Mouse (Mus musculus): ENCODE measurements around the gene Ptprt. TPM values are rescaled to one million over a fixed set of nuclear protein-coding genes. Genes with fewer than 3 reads are reported as not detected.

Ptprt gene
- polyA plus RNA-seq, 1 experiment: 35.6 TPM

DNA sequence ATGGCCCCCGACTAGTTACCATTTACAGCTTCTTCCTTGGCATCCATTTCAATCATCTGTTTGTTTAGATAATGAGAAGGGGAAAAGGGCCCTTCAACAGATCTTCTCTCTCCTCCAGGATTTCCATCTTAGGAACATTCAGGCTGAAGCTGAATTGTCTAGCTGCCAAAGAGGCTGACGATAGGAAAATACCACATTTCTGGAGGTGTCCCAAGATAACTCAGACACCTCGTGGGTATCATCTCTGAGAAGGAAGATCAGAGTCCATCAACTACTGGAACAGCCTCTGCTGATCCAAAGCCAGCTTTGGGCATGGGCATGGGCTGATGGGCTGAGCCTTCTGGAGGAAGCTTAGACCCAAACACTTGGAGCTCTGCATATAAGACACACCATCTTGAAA is 242.8 kb downstream of the Ptprt start:
- peak in 1 of 2 experiments; percentile 54 for DNase-seq (ENCODE audit: extremely low spot score in 1 of 2, low spot score in 1 of 2)

DNA sequence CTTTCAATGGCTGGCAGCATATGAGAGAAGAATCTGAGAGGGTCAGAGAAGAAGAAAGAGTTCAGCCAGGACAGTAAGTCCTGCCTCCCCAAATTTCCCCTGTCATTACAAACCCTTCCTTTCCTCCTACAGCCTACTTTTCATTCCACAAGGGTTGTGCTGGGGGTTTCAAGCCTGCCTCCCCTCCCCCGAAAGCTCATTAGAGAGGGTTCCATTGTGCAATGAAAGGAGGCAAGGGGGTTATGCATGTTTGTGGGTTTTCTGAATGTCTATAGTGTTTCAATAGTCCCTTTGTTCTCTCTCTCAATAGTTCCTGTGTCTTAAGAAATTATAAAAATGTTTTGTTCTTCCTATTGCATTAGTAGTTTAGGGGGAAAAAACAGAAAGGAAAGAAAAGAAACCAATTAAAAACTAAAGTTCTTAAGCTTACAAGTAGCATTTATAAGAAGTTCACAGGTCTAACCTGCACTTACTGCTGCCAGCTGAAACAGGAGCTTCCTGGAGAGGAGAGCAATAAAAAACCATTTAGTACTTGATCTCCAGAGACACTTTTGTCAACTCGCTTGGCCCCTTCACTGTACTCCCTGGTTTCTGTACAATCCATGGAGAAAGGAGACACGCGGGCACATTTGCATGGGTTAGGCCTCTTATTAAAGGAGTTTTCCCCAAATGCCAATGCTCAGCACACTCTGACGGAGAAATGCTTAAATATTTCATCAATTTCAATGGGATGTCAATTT is 247.7 kb downstream of the Ptprt start:
- DNase-seq (ENCODE audit: extremely low spot score in 1 of 2, low spot score in 1 of 2): peak in 1 of 2 experiments; percentile 31

DNA sequence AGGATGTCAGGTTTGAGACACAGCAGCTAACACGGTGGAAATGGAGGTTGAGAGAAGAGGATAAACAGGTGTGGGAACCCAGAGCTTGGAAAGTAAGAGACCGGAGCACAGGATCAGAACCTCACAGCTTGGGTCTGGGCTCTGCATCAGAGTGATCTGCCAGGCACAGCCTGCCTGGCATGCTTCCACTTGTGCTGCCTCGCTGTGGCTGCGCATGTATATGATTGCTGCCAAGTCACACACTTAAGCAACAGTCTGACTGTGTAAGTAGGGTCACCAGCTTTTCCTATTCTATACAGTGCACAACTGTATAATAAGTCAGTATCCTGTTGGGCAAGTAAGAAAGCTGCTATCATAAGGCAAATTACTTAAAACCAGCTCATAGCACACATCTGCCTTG is 249.9 kb downstream of the Ptprt start:
- peak in 1 of 2 experiments; percentile 58 for DNase-seq (ENCODE audit: extremely low spot score in 1 of 2, low spot score in 1 of 2)

DNA sequence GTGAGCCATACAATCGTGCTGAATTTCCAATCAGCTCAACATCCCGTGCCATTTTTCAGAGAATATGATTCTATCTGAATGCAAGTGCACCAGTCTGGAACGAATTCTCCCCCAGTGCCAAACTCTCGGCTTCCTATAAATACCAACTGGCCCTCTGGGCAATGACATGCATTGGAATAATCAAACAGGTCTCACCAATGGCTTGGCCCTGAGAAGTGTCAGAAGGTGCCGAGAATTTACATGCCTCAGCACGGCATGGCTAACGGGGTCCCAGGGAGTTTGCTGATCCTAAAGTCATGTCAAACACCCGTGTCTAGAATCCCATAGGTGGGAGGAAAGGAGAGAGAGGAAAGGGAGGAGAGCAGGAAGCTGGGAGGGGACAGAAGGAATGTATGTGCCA is 251.7 kb downstream of the Ptprt start:
- DNase-seq (ENCODE audit: extremely low spot score in 1 of 2, low spot score in 1 of 2): no peak

DNA sequence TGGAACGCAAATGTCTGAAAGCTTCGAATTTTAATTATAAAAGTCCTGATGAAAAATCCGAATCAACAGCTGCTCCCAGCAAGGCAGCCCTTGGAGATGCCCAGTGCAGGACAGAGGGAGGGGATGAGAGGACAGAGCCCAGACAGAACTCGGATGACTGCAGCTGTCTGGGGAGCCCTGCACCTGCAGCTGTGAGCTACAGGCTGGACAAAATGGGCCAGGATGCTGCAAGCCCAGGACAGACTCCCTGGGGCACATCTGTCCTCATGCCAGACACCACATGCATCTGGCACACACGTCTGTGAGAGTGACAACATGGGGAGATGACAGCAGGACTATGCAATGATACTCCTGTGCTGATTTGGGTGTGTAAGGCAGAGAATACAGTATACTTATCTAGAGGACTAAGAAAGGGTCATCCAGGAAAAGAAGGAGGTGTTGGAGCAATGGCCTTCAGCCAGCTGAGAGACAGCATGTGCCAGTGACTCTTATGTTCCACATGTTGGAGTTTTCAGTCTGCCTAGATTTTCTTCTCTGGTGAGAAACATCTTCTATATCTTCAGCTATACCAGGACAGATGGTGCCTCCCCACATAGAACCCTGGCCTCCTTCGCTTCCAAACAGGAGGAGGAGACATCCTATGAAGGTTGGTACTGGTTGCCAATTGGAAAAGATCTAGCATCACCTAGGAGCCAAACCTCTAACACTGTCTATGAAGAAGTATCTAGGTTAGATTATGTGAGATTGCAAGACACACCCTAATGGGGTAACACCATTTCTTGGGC is 259.4 kb downstream of the Ptprt start:
- DNase-seq (ENCODE audit: extremely low spot score in 1 of 2, low spot score in 1 of 2): peak; percentile 48 to 56

DNA sequence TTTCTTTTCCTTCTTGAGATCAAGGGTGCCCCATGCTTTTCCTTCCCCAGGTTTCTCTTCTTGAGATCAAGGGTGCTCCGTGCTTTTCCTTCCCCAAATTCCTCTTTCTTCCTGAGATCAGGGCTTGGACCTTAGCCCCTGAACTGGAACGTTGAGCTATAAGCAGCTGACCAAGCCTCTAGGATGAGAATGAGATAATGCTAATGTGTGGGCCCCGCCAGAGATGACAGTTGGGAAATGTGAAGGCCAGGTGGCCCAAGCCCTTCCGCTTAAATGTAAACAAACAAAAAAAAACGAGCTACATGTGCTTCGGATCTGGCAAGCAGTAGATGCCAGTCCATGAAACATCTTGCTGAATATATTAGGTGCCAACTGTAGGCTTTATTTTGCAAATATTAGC is 266.3 kb downstream of the Ptprt start:
- no peak for DNase-seq (ENCODE audit: extremely low spot score in 1 of 2, low spot score in 1 of 2)

DNA sequence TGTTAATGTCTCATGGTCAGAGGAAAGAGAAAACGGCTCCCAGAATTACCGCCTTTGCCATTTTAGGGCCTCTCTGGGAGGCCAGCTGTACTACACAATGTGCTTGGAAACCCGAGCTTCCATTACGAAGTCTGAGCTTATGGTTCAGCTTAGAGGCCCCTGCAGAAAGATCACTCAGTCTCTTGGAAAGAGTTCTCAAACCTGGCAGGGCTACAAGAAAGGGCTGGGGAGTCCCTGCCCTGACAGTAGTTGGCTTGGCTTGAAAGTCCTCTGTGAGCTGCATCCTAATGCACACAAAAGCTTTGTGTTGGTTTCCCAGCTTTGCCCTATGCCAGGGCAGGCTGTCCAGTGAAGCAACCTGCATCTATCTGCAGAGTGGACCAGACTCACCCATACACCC is 269.1 kb downstream of the Ptprt start:
- DNase-seq (ENCODE audit: extremely low spot score in 1 of 2, low spot score in 1 of 2): peak in 1 of 2 experiments; percentile 60

DNA sequence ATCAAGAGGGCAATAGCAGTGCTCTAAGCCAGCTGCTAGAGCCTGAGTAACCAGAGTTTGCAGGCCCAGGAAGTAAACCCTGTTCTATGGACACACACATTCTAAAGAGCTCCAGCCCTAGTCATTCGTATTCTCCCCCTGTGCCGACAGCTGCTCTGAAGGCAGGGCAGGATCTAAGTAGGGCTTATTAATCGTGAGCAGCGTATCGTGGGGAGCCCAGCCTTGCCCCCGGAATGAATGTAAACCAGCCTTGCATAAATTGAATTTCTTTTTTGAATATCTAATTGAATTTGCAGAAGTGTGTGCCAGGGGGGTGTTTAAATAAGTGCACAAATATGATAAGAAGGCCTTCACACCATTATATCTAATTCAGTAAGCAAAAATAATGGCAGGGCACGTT is 283.6 kb downstream of the Ptprt start:
- no peak for DNase-seq (ENCODE audit: extremely low spot score in 1 of 2, low spot score in 1 of 2)

DNA sequence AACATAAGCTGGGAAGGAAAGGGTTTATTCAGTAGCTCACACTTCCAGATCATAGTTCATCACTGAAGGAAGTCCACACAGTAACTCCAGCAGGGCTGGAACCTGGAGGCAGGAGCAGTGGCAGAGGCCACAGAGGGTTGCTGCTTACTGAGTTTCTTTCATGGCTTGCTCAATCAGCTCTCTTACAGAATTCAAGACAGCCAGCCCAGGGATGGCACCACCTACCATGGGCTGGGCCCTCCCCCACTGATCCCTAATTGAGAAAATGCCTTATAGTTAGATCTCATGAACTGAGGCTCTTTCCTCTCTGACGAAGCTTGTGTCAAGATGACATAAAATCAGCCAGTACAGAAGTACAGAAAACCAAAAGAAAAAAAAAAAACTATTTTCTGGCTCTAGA is 311.9 kb downstream of the Ptprt start:
- DNase-seq (ENCODE audit: extremely low spot score in 1 of 2, low spot score in 1 of 2): no peak

DNA sequence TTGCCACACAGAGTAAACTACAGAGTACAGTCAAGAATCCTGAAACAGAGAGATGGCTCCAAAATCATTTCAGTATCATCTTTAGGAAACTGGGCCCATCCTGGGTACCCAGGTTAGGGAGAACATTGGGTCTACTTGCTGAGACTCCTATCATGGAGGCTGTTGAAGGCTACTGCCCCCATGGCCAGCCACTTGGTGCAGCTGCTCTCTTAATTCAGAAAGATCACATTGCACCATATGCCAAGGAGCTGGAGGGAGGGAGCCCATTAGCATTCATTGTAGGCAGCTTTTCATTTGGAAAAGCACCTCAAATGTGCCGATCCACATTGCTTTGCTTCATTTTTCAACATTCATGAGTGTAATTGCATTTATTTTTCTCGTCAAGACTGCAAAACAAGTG is 319.1 kb downstream of the Ptprt start:
- no peak for DNase-seq (ENCODE audit: extremely low spot score in 1 of 2, low spot score in 1 of 2)

DNA sequence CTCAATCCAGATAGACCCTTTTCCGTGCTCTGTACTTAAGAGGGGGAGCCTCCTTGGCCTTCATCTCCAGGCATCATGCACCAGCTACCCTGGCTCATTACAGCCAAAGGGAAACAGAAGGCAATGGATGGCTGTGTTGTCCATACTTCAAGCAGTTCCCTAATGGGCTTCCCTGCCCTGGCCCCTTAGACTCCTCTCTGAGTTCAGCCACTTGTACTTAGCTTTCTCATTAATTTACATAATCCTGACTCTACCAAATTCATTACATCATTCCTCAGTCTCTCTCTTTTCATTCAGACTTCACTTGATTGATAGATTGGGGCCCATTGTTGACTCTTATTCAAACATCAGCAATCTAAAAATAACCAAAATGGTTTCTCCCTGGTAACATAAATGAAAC is 320.7 kb downstream of the Ptprt start:
- no peak for DNase-seq (ENCODE audit: extremely low spot score in 1 of 2, low spot score in 1 of 2)

DNA sequence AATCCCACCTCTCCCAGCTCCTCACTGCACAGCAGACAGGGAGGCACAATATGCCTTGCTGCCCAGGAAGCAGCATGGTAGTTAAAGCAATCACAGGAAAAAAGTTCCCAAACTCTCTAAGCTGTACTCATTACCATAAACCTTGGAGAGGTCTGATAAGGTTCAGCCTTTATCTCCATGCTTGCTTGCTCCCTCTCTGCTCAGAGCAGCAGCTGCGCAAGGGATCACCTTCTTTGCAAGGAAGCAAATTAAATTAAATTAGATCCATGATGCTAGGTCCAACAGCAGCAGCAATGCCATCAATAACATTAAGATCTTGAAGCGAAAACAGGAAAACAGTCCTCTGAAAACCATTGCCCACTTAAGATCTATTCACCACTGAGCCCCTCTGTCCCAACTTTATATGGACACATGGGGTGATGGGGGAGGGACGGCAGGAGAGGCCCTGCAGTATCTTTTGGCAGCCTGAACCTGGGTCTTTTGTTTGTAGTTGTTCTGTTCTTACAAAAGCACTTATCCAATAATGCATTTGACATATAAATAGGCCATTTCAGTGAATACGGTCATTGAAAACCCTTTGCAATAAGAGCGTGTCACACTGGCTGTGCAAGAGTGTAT is 328.8 kb downstream of the Ptprt start:
- DNase-seq (ENCODE audit: extremely low spot score in 1 of 2, low spot score in 1 of 2): no peak

DNA sequence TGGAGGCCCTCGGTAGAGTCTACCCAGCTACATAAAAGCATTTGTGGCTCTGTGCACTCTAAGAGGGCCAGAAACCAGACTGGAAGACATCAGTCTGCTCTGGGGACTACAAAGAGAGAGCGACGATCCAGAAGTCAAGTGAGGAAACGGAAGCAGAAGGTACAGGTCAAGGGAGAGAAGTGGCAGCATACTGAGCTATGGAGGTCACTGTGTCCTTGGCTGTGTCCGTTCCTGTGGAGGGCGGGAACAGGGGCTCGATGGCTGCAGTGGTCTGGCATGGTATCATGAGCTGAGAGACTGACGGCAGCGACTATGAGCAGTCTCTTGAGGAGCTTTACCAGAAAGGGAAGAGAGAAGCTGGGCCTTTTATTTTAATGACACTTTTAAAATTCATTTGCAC is 331.5 kb downstream of the Ptprt start:
- DNase-seq (ENCODE audit: extremely low spot score in 1 of 2, low spot score in 1 of 2): no peak

DNA sequence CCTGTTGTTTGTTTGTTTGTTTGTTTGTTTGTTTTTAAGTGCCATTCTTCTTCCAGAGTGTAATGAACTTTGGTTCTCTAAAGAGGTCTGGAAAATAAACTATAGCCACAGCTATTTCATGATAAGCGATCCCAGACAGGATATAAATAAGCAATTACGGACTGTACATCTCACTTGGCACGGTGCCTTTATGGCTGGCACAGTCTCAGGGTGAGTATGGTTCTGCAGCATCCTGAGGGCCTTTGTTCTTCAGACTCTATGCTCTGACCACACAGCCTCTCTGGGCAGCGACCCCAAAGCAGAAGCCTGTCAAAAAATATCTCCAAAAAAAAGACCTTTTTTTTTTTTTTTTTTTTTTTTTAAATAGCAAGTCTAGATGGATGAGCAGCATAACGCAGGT is 338.5 kb downstream of the Ptprt start:
- no peak for DNase-seq (ENCODE audit: extremely low spot score in 1 of 2, low spot score in 1 of 2)

DNA sequence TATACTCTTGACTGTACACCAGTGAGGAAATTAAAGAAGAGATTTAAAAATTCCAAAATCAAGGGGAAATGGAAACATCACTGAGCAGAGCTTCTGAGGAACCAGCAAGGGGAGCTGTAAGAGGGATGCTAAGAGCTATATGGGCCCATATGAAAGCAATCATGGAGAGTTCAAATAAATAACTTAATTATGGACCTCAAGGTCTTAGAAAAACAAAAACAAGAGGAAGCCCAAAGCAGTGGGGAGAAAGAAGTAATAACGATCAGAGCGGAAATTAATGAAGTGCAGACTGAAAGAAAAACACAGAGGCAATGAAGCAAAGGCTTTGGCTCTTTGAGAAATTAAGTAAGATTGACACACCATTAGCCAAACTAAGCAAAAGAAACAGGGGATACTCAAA is 353.0 kb downstream of the Ptprt start:
- no peak for DNase-seq (ENCODE audit: extremely low spot score in 1 of 2, low spot score in 1 of 2)

DNA sequence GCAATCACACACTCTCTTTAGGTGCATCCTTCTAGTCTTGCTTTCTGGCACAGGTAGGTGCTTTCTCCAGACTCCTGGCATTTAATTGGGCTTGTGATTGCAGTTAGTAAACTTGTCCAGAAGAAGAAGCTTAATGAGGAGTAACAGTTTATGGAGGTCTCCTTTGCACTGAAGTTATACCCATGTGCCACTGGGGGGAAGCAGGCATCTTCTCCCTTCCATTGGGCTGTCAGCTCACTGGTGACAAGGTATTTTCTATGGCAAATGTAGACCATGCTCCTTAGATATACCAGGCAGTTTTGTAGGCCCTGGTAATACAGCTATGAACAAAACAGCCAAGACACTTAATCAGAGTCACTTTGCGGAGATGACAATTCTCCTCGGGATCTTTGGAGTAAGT is 366.9 kb downstream of the Ptprt start:
- peak in 1 of 2 experiments; percentile 15 for DNase-seq (ENCODE audit: extremely low spot score in 1 of 2, low spot score in 1 of 2)

DNA sequence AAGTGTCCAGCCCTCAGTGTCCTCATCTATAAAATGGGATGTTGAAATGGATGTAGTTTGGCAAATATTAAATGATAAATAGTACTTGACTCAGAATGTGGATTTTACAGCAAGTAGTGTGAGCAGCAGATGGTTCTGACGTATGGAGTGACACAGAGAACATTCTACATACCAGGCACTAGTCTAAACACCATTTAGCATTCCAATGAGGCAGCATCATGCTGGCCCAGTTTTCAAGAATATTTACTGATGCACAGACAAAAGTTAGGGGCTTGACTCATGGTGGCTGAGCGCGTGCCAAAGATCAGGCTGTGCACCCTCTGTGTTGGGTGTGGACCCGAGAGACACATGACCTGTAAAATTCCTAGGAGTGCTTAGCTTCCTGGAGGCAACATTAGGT is 378.3 kb downstream of the Ptprt start:
- peak in 1 of 2 experiments; percentile 31 for DNase-seq (ENCODE audit: extremely low spot score in 1 of 2, low spot score in 1 of 2)

DNA sequence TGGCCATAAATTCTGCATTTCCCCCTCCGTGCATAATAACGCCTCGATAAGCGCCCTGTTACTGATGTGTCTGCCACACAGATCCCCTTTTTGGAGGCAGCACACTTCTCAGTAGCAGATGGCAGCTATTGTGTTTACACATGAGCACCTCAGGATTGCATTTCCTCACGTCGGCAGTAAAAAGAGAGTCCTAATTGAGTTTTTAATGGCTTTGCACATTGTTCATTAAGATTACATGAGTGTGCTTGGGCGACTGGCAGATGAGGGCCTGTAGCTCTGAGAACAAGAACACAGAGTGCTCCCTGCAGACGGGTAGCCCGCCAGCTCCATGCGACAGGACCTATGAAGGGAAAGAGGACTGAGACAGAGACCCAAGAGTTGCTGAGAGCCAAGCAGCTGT is 378.8 kb downstream of the Ptprt start:
- no peak for DNase-seq (ENCODE audit: extremely low spot score in 1 of 2, low spot score in 1 of 2)

DNA sequence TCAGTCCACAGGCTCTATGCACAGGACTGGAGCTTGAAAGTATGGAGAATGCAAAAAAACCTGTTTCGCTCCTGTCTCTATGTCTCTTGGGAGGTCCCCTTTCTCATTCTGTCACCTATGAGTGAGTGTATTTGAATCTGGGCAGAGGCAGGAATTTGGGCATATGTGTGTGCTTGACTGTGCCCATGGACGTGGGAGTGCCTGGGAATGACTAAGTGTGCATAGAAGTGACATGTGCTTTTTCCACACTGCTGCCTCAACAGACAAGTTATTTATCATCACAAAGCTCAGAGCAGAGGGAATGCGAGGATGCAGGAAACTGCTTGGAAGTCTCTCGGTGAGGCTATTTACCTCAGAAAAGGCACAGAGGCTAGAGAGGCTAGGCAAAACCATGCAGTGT is 387.1 kb downstream of the Ptprt start:
- DNase-seq (ENCODE audit: extremely low spot score in 1 of 2, low spot score in 1 of 2): peak; percentile 44 to 64

DNA sequence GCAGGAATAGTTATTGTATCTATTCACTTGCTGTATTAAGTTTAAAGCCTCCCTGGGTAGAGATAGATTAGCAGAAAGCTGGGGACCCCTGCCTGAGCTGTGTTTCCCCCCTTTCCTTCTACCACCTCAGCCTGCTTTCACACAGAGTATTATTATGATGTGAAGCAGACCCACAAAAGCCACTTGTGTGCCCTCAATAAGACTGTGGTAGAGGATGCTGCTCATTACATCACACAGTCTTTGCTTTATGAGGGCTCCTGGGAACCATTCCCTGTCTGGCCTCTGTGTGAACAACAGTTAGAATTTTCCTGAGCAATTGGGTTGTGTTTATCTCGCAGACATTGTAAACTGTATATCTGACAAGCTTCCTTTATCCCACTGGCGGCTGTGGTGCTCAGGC is 409.7 kb downstream of the Ptprt start:
- no peak for DNase-seq (ENCODE audit: extremely low spot score in 1 of 2, low spot score in 1 of 2)

DNA sequence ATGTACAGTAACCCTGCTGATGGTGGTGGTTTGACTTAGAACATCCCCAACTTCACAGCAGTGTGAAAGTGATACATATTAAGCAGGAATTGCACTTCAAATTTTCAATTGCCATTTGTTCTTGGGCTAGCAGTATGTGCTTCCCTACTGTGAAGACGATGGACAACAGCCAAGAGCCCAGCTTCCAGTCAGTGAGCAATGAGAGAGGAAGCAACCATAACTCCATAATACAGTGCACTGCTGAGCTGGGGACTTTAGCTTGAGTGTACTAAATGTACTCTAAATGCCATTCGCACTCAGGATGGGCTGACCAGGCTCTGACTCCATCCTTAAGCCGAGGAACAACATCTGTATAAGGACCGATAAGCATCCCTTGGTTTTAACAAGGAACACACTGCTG is 412.7 kb downstream of the Ptprt start:
- DNase-seq (ENCODE audit: extremely low spot score in 1 of 2, low spot score in 1 of 2): no peak

DNA sequence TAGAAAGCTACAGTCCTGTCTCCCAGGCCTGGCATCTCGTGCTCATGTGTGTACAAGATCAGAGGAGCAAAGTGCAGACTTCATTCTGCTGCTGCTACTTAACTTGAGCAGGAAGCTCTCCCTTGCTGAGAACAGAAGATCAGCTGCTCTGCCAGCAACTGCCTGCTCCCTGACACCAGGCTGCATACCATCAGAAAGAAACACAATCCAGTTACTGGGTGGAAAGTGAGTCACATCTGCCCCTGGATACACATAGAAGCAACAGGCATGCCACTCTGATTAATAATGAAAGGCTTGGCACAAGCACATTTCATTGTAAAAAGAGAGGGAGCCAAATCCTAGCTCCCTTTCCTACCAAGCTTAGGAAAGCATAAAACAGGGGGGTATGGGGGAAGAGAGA is 438.5 kb downstream of the Ptprt start:
- DNase-seq (ENCODE audit: extremely low spot score in 1 of 2, low spot score in 1 of 2): peak in 1 of 2 experiments; percentile 12

Measured in frontal cortex, adult 2 months (tissue).